Mouse (Mus musculus) right cerebral cortex, postnatal 4 days (tissue): ENCODE results near the gene Gm3055.
"Not testable (repeated sequence)": the region's sequence is repeated elsewhere in the genome, so short reads cannot be mapped to it uniquely, and the experiment has no call there.

Source experiments
- DNase-seq: peaks from one replicate; pipeline ENCODE4 v3.0.0-alpha.2; 2022

Gene Gm3055

GRCm38 (mm10) chr10:81770506-81771403 lies at the start of gene Gm3055:
Gene Gm3055 (minus strand): TSS chr10:81771161.
- not testable (repeated sequence) for DNase-seq

GRCm38 (mm10) chr10:81811899-81812298 lies 40.9 kb upstream of the Gm3055 start, which contains the start of gene Gm4767:
Gene Gm4767 (plus strand): TSS chr10:81812186.
- DNase-seq: not testable (repeated sequence)

- DNase-seq: not testable (repeated sequence)
Measured at GRCm38 (mm10) chr10:81771404-81771777, 430 bp upstream of the Gm3055 start.

- DNase-seq: not testable (repeated sequence)
Measured at GRCm38 (mm10) chr10:81704531-81705301, 66.2 kb downstream of the Gm3055 start, which contains the start of gene Zfp433. Gene Zfp433 (plus strand): TSS chr10:81704825.
